Mouse (Mus musculus) thymus, postnatal 14 days (tissue): ENCODE results near the gene Myadm.
"Not testable (repeated sequence)": the region's sequence is repeated elsewhere in the genome, so short reads cannot be mapped to it uniquely, and the experiment has no call there.

Source experiments
- DNase-seq: peaks from one replicate; pipeline ENCODE4 v3.0.0; 2021

Myadm gene

GRCm38 (mm10) chr7:3291197-3291596, 2.3 kb downstream of the Myadm start:
- no peak for DNase-seq

DNA sequence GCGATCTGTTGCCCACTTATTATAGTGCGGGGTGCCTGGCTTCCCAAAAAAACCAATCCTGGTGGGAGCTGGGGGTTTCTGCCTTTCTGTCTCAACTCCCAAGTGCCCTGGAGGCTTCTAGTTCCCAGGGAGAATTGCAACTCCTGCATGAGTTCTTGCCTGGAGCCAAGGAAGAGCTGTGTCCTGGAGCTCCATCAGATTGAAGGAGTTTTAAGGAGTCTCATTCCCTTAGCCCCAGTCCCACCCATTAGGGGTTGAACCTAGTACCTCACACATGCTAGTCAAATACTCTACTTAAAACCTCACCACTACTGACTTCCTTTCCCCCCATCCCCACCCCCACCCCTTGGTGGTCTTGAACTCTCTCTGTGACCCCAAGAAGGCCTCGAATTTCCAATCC, 2.9 kb downstream of the Myadm start:
- DNase-seq = no peak

DNA sequence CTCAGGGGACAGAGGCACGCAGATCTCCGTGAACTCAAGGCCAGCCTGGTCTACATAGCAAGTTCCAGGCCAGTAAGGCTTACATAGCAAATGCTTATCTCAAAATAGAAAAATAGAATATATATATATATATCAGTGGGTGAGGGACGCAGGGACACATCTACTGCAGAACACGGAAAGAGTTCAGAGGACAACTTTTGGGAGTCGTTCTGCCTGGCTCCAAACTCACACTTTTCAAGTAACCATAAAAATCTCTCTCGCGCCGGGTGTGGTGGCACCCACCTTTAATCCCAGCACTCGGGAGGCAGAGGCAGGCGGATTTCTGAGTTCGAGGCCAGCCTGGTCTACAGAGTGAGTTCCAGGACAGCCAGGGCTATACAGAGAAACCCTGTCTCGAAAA, 3.4 kb downstream of the Myadm start:
- DNase-seq = not testable (repeated sequence)

- DNase-seq = peak; percentile 21
Measured at GRCm38 (mm10) chr7:3292791-3293190, 3.9 kb downstream of the Myadm start.

DNA sequence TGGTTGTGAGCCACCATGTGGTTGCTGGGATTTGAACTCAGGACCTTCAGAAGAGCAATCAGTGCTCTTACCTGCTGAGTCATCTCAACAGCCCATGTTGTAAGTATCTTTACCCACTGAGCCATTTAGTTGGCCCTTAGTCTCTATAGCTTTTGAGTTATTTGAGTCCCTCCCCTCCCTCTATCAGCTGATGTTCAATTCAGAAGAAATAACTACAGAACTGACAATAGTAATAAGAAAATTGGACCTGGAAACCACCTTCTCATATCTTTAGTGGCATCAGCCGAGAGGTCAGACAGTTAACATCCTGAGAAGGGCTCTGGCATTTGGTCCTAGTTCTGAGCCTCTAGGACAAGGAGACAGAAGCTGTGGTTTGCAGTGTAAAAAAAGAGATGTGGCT, 5.9 kb downstream of the Myadm start:
- DNase-seq = no peak

DNA sequence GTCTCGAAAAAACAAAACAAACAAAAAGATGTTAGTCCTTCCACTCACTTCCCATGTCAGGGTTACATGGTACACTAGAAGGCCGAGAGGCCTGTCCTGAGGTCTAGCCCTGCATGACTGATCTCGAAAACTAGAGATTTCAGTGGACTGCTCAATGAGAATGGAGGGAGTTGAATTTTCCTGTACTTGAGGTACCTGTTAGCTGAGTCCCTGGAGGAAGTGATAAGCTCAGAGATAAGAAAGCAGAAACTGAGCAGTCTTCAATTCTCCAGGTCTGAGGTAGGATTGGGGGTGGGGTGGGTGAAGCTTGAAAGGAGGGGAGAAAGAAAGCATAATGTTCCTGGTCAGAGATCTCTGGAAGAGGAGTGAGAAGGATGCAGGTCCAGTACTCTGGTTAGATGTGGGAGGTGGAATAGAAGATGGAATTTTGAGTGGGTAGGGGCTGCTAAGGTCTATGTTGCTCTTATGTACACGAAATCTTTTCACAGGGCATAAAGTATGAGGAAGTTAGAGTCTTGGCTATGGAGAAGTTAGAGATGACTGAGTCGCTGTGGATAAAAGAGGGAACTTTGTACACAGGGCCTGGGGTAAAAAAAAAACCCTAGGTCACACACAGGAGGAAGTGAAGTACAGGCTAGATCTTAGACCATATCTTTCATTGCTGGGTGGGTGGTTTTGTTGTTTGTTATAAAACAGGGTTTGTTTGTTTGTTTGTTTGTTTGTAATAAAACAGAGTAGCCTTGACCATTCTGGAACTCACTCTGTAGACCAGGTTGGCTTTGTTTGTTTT, 6.6 kb downstream of the Myadm start:
- DNase-seq = no peak

- no peak for DNase-seq
Measured at GRCm38 (mm10) chr7:3296711-3297110, 7.8 kb downstream of the Myadm start.

- DNase-seq = no peak
Measured at GRCm38 (mm10) chr7:3299941-3300617, 11.2 kb downstream of the Myadm start.

GRCm38 (mm10) chr7:3300891-3301627, 12.2 kb downstream of the Myadm start:
- DNase-seq = no peak

- DNase-seq = no peak
Measured at GRCm38 (mm10) chr7:3301628-3302555, 13.0 kb downstream of the Myadm start.

DNA sequence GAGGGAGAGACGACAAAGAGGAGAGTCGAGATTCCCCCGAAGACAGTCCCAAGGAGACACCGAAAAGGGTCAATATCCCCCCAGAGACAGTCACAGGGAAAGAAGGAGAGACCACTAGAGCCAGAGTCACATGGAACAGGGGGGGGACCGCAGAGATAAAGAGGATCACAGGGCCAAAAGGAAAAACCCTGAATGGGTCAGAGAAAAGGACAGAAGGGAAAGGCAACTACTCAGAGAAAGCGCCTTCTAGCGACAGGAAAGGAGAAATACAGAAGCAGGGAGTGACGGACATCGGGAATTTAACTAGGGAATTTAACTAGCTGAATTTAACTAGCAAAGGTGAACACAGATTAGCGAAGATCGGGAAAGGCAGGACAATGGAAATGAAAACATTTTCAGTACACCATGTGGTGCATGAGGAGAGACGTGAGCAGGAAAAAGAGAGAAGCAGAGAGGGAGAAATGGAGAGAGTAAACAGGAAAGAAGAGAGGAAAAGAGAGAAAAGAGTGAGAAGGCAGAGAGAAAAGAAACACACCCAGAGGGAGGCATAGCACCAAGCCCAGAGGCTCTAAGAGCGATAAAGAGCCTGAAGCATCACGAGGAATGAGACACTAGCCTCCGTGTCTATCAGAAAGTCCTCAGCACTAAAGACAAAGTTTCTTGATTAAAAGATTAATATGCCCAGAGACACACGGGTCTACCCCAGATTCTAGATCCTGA, 13.8 kb downstream of the Myadm start:
- DNase-seq = no peak

DNA sequence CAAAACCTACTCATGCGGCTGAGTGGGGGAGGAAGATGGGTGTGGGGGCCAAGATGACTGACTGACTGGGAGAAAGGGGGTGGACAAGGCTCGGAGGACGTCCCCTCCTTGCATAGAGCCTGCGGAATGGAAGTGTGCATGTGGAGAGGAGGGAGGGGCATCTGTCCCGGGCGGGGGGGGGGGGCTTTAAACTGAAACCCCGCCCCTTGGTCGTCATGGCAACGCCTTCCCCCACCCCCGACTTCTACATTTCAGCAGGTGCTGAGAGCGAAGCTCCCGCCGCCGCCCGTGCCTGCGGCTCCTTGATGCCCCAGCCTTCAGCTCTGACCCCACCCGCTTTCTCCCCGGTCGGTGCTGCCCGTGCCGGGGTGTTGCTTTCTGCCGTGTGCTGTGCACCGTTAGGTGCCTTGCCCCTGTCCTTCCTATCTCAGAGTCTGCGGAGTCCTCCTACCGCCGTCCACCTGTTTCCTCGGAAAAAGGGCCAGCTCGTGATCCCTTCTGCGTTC, 14.4 kb downstream of the Myadm start:
- DNase-seq = peak; percentile 32

DNA sequence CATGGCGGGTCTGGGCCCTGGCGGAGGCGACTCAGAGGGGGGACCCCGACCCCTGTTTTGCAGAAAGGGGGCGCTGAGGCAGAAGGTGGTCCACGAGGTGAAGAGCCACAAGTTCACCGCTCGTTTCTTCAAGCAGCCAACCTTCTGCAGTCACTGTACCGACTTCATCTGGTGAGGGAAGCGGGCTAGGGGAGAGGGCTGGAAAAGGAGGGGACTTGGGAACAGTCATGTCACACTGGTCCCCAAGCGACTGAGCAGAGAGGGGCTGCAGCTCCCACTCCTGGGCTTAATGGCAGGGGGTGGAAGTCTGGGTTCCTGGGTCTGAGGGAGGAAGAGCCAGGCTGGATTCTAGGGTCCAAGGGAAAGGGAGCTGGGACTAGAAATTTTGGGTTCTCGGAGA, 14.9 kb downstream of the Myadm start:
- no peak for DNase-seq

DNA sequence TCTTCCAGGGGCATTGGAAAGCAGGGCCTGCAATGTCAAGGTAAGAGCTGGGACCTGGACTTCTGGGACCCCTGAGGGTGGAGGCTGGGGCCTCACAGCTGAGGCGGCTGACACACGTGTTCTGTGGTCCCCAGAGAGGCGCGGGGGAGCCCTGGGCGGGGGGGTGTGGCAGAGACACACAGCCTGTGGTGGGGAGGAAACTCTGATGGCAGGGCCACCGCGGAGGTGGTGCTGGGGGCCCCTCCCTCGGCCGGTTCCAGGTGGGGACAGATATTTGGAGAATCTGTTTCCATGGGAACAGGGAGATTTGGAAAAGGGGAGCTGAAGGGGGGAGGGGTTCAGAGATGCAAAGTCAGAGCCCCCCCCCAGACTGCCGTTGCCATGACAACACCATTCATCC, 15.4 kb downstream of the Myadm start:
- DNase-seq = peak; percentile 24

- no peak for DNase-seq
Measured at GRCm38 (mm10) chr7:3306400-3306799, 17.5 kb downstream of the Myadm start.

DNA sequence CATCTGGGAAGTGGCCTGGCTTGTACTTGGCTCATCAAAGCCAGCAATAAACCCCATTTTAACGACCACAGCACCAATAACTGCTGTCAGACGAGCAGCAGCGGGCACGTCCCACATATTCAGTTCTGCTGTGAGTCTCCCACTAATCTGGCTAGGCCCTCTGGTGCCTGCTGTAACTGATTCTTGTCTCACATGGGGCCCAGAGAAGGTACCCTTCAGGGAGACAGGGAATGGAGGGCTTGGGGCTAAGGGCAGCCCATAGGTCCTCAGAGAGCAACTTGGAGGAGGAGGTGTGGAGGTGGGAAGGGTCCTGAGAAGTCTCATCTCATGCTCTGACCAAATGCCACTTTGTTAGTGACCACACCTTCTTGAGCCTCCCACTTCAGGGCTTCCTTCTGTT, 19.8 kb downstream of the Myadm start:
- no peak for DNase-seq

DNA sequence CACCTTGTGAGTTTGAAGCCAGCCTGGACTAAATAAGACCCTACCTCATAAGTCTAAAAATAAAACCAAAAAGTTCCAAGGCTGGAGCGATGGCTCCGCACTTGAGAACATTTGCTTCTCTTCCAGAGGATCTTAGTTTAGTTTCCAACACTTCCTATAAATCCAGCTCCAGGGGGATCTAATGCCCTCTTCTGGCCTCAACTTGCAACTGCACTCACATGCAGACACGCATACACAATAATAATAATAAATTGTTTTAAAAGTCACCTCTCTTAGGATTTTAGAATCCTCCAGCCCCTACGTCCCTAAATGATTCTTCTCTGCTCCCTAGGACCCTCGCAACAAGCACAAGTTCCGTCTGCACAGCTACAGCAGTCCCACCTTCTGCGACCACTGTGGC, 21.4 kb downstream of the Myadm start:
- no peak for DNase-seq

DNA sequence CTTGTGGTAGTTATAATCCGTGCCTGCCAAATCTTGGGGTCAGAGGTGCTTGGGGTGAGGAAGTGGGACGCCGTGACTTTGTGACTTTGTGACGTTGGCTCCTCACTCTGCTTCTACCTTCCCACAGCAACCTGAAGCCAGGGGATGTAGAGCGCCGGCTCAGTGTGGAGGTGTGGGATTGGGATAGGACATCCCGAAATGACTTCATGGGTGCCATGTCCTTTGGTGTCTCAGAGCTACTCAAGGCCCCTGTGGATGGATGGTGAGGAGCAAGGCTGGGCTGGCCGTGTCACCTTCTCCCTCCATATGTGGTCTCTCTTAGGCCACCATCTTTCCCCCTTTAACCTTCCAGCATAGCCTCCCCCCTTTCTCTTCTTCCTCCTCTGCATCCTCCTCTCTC, 24.7 kb downstream of the Myadm start:
- DNase-seq = no peak

DNA sequence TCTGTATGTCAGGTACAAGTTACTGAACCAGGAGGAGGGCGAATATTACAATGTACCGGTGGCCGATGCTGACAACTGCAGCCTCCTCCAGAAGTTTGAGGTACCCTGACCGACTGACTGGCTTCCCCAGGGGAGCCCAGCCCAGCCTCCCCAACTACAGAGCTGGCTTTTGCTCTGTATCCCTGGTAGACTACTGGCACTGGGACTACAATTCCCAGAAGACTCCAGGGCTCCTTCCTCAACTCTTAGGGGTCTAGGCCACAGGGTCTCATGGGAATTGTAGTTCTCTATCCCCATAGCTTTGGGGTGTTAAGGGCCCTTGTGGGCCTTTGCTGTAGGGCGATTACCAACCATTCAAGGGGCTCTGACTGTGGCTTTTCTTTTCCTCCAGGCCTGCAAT, 25.2 kb downstream of the Myadm start:
- DNase-seq = no peak

DNA sequence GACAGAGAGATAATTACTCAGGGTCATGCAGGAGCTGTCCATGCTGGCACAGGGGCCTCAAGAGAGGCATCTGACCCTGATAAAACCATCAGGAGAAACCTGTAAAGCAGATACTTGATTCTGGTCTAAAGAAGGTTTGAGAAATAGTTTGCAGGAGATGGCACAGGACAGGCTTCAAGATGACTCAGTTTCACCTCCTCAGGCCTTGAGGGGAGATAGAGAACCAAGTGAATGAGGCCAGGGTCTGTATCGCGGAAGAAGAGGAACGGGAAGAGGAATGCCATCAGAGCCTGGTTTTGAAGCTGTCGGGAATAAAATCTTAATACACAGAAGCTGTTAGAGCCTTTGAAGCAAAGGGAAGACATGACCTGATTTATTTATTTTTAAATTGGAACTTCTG, 28.8 kb downstream of the Myadm start:
- DNase-seq = no peak

DNA sequence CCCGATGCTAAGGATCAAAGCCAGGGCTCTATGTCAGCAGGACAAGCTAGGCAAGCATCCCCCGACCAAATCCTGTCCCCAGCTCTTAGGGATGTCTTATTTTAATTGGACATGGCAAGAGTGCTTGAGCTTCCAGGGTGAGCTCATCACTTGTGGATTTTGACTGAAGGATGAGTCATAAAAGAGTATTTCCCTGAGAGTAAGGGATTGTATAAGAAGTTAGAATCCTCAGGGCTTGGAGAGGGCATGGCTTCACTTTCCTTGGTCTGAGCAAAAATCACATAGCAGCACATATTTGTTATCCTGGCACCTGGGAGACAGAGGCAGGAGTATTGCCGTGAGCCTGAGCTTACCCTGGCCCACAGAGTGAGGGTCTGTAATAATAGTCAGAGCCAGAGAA, 32.0 kb downstream of the Myadm start:
- no peak for DNase-seq

DNA sequence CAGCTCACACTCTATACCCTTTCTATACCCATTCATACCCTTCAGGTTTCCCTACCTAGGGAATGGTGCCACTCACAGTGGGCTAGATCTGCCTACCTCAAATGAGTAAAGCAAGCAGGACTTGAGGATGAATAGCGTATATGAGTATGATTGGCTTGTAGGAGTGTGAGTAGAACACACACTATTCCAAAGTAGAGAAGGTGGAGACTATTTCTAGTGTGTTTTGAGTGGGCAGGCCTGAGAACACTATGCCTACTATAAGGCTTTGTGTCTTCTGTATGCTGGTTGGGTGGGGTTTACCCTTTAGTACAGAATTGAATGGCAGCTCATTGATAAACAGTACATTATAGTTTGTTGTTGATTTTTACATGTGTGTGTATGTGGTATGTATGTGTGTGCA, 34.9 kb downstream of the Myadm start:
- no peak for DNase-seq
